Mouse (Mus musculus): ENCODE results near the gene Rtl8b.

- no peak for TF ChIP-seq CTCF (IDR thresholded peaks at IDR 0.05)
- peak; percentile 95 for TF ChIP-seq EP300 (IDR thresholded peaks at IDR 0.05)
These were observed 24.3 kb downstream of the Rtl8b start for GRCm38 (mm10) chrX:53645885-53646284.

Data from lung, postnatal 0 days (tissue).